Mouse (Mus musculus) fat pad, adult 2 months (tissue): ENCODE measurements around the gene Krt71.
"Not testable (repeated sequence)": the region's sequence is repeated elsewhere in the genome, so short reads cannot be mapped to it uniquely, and the experiment has no call there.

Experiments used
- DNase-seq: peaks from one replicate; pipeline ENCODE4 v3.0.0-alpha.2; 2011; ENCODE audit warnings: low read depth, low spot score; ENCODE audit errors: extremely low read depth

Krt71 gene

GRCm38 (mm10) chr15:101690460-101690859 lies 52.4 kb downstream of the Krt71 start:
- not testable (repeated sequence) for DNase-seq

- DNase-seq: no peak
Measured at GRCm38 (mm10) chr15:101688161-101688560, 54.7 kb downstream of the Krt71 start.
